Mouse (Mus musculus): Measurements from ENCODE around the gene Btk.
"Not testable (repeated sequence)": the region's sequence is repeated elsewhere in the genome, so short reads cannot be mapped to it uniquely, and the experiment has no call there.

The Btk gene

GRCm38 (mm10) chrX:134580528-134581305, 2.7 kb downstream of the Btk start:
- in situ Hi-C loops (cut with MboI) = no loop called here

- in situ Hi-C loops (cut with MboI) = no loop called here
Measured at GRCm38 (mm10) chrX:134577896-134578295, 5.5 kb downstream of the Btk start.

- in situ Hi-C loops (cut with MboI) = no loop called here
Measured at GRCm38 (mm10) chrX:134566536-134567222, 16.7 kb downstream of the Btk start.

GRCm38 (mm10) chrX:134564326-134564725, 19.0 kb downstream of the Btk start:
- in situ Hi-C loops (cut with MboI) = no loop called here

GRCm38 (mm10) chrX:134554425-134554824, 28.9 kb downstream of the Btk start:
- in situ Hi-C loops (cut with MboI) = no loop called here

- in situ Hi-C loops (cut with MboI) = no loop called here
Measured at GRCm38 (mm10) chrX:134553326-134553725, 30.0 kb downstream of the Btk start.

GRCm38 (mm10) chrX:134550903-134551302, 32.5 kb downstream of the Btk start:
- in situ Hi-C loops (cut with MboI) = no loop called here

GRCm38 (mm10) chrX:134547330-134547729, 36.0 kb downstream of the Btk start:
- in situ Hi-C loops (cut with MboI) = no loop called here

- in situ Hi-C loops (cut with MboI) = no loop called here
Measured at GRCm38 (mm10) chrX:134541955-134542308, 41.4 kb downstream of the Btk start.

- in situ Hi-C loops (cut with MboI) = no loop called here
Measured at GRCm38 (mm10) chrX:134541145-134541954, 42.0 kb downstream of the Btk start, which contains the start of gene Timm8a1. Timm8a1 (minus strand) TSS chrX:134541865.

GRCm38 (mm10) chrX:134540414-134541135, 42.8 kb downstream of the Btk start:
- in situ Hi-C loops (cut with MboI) = no loop called here

GRCm38 (mm10) chrX:134539795-134540194, 43.6 kb downstream of the Btk start:
- in situ Hi-C loops (cut with MboI) = not testable (repeated sequence)

GRCm38 (mm10) chrX:134533346-134533745, 50.0 kb downstream of the Btk start:
- in situ Hi-C loops (cut with MboI) = no loop called here

- in situ Hi-C loops (cut with MboI) = no loop called here
Measured at GRCm38 (mm10) chrX:134525260-134525659, 58.1 kb downstream of the Btk start.

- in situ Hi-C loops (cut with MboI) = no loop called here
Measured at GRCm38 (mm10) chrX:134523772-134524171, 59.6 kb downstream of the Btk start.

GRCm38 (mm10) chrX:134509473-134509872, 73.9 kb downstream of the Btk start:
- in situ Hi-C loops (cut with MboI) = no loop called here

GRCm38 (mm10) chrX:134507977-134508376, 75.4 kb downstream of the Btk start:
- in situ Hi-C loops (cut with MboI) = no loop called here

- in situ Hi-C loops (cut with MboI) = no loop called here
Measured at GRCm38 (mm10) chrX:134500651-134501050, 82.7 kb downstream of the Btk start.

All from mature B cell (primary cell).